Mouse (Mus musculus): ENCODE measurements at regions not wholly inside any gene's neighbourhood (a gene's known extent, or its start where the extent isn't known, plus 50 kb on each side); places are given as distances from the start of the nearest gene placed in this dataset.

GRCm38 (mm10) chr10:12302396-12302795, 566.8 kb downstream of the Utrn start:
- no peak for TF ChIP-seq ZMIZ1 (IDR thresholded peaks at IDR 0.05; ENCODE audit: low read depth, low read length)
- TF ChIP-seq EP300 (IDR thresholded peaks at IDR 0.05; ENCODE audit: low read depth in 1 of 2, low read length in 2 of 2) = no peak
- TF ChIP-seq CHD1 (IDR thresholded peaks at IDR 0.05; ENCODE audit: low read depth, low read length) = no peak
- no peak for TF ChIP-seq ELF1 (IDR thresholded peaks at IDR 0.05; ENCODE audit: low read depth, low read length)
- TF ChIP-seq MYC (IDR thresholded peaks at IDR 0.05; ENCODE audit: low read depth, low read length) = no peak
- TF ChIP-seq MAZ (IDR thresholded peaks at IDR 0.05; ENCODE audit: low read depth, low read length) = no peak
- TF ChIP-seq E2F4 (IDR thresholded peaks at IDR 0.05; ENCODE audit: borderline replicate concordance, low read depth, low read length) = no peak
- TF ChIP-seq UBTF (IDR thresholded peaks at IDR 0.05; ENCODE audit: borderline replicate concordance, insufficient read depth, low read depth, low read length) = no peak
- no peak for TF ChIP-seq TBP (IDR thresholded peaks at IDR 0.05; ENCODE audit: low read depth, low read length)
- Histone ChIP-seq H3K79me2 (ENCODE audit: control insufficient read depth, insufficient read depth, low read length, poor library complexity) (no peaks in the 10 kb centered on the region), H3K4me3 (ENCODE audit: control insufficient read depth in 1 of 2, insufficient read depth in 1 of 2, low read depth in 2 of 2, low read length in 2 of 2) (no peak overlapping the region), H3K27ac (ENCODE audit: control insufficient read depth, low read depth, low read length) (no peak overlapping the region), H3K36me3 (ENCODE audit: control insufficient read depth in 1 of 2, insufficient read depth in 2 of 2, low read length in 2 of 2) (no peaks in the 10 kb centered on the region; a peak in 1 of 4 replicates), H3K27me3 (ENCODE audit: control insufficient read depth in 1 of 2, insufficient read depth in 2 of 2, low read length in 2 of 2) (no peaks in the 10 kb centered on the region), H3K9ac (ENCODE audit: control insufficient read depth, low read depth, low read length, poor library complexity, severe bottlenecking) (no peak overlapping the region), H3K9me3 (replicated peaks; ENCODE audit: insufficient read depth, low read length) (no peaks in the 10 kb centered on the region), H3K4me1 (ENCODE audit: control insufficient read depth in 1 of 2, insufficient read depth in 2 of 2, low read length in 2 of 2) (no peaks in the 10 kb centered on the region)
- no peak for DNase-seq (ENCODE audit: low read depth, low spot score)

- Histone ChIP-seq H3K4me1 (ENCODE audit: control insufficient read depth in 1 of 2, insufficient read depth in 2 of 2, low read length in 2 of 2) (no peaks in the 10 kb centered on the region), H3K36me3 (ENCODE audit: control insufficient read depth in 1 of 2, insufficient read depth in 2 of 2, low read length in 2 of 2) (no peaks in the 10 kb centered on the region), H3K79me2 (ENCODE audit: control insufficient read depth, insufficient read depth, low read length, poor library complexity) (no peaks in the 10 kb centered on the region), H3K9me3 (replicated peaks; ENCODE audit: insufficient read depth, low read length) (no peaks in the 10 kb centered on the region), H3K4me3 (ENCODE audit: control insufficient read depth in 1 of 2, insufficient read depth in 1 of 2, low read depth in 2 of 2, low read length in 2 of 2) (no peak overlapping the region), H3K9ac (ENCODE audit: control insufficient read depth, low read depth, low read length, poor library complexity, severe bottlenecking) (no peak overlapping the region), H3K27ac (ENCODE audit: control insufficient read depth, low read depth, low read length) (no peak overlapping the region), H3K27me3 (ENCODE audit: control insufficient read depth in 1 of 2, insufficient read depth in 2 of 2, low read length in 2 of 2) (no peaks in the 10 kb centered on the region; a peak in 1 of 4 replicates)
- no peak for DNase-seq (ENCODE audit: low read depth, low spot score)
- TF ChIP-seq NELFE (IDR thresholded peaks at IDR 0.05; ENCODE audit: low read depth, low read length) = no peak
- TF ChIP-seq TCF12 (IDR thresholded peaks at IDR 0.05; ENCODE audit: low read depth, low read length) = no peak
- no peak for TF ChIP-seq ELF1 (IDR thresholded peaks at IDR 0.05; ENCODE audit: low read depth, low read length)
- TF ChIP-seq POLR2A (IDR thresholded peaks at IDR 0.05; ENCODE audit: control insufficient read depth in 1 of 2, insufficient read depth in 1 of 2, low read depth in 1 of 2, low read length in 2 of 2, poor library complexity in 1 of 2) = no peak
- TF ChIP-seq RCOR1 (IDR thresholded peaks at IDR 0.05; ENCODE audit: low read depth, low read length) = no peak
- no peak for TF ChIP-seq UBTF (IDR thresholded peaks at IDR 0.05; ENCODE audit: borderline replicate concordance, insufficient read depth, low read depth, low read length)
- TF ChIP-seq EP300 (IDR thresholded peaks at IDR 0.05; ENCODE audit: low read depth in 1 of 2, low read length in 2 of 2) = no peak
- TF ChIP-seq HCFC1 (IDR thresholded peaks at IDR 0.05; ENCODE audit: low read depth, low read length) = no peak
- no peak for TF ChIP-seq CHD2 (IDR thresholded peaks at IDR 0.05; ENCODE audit: low read length)
- TF ChIP-seq TAL1 (IDR thresholded peaks at IDR 0.05; ENCODE audit: low read length) = no peak
- TF ChIP-seq SMC3 (IDR thresholded peaks at IDR 0.05; ENCODE audit: low read depth, low read length) = no peak
- TF ChIP-seq MAZ (IDR thresholded peaks at IDR 0.05; ENCODE audit: low read depth, low read length) = no peak
- no peak for TF ChIP-seq CHD1 (IDR thresholded peaks at IDR 0.05; ENCODE audit: low read depth, low read length)
- TF ChIP-seq GABPA (IDR thresholded peaks at IDR 0.05; ENCODE audit: low read depth, low read length) = no peak
- no peak for TF ChIP-seq MEF2A (IDR thresholded peaks at IDR 0.05; ENCODE audit: extremely low read depth, insufficient replicate concordance, low read depth, low read length, poor library complexity, severe bottlenecking)
- no peak for TF ChIP-seq BHLHE40 (IDR thresholded peaks at IDR 0.05; ENCODE audit: borderline replicate concordance, low read depth, low read length)
These were observed 548.9 kb downstream of the Utrn start for GRCm38 (mm10) chr10:12320311-12320710.

Data from MEL (cell line).